In genomic region chr7:80387633-80388543, GRCm38 (mm10) we compare ENCODE assay signal across 8 mouse cellular contexts. TPM values are rescaled to one million over a fixed set of nuclear protein-coding genes. Genes with fewer than 3 reads are reported as not detected.
DNase-seq lines count a peak whose midpoint lies in the region; ATAC-seq and TF ChIP-seq lines count a peak whose summit lies in the region.

TSS of gene Fes (minus strand) at chr7:80387946.

- no peaks in the 10 kb centered on the region for H3K27me3 ChIP-seq in intestine, embryonic 15.5 days (replicated peaks)
- H3K27me3 ChIP-seq in liver, embryonic 15.5 days, result peaks cover 29% of the 10 kb centered on the region

- ATAC-seq in intestine, embryonic 15.5 days, result peak; percentile 54
- peak; percentile 51 for ATAC-seq in liver, embryonic 15.5 days (ENCODE audit: insufficient read depth)

- H3K4me3 ChIP-seq in cortical plate, adult 2 months (ENCODE audit: insufficient read depth, low read length), result peak within 1 kb of the TSS; percentile 27
- H3K4me3 ChIP-seq in intestine, embryonic 15.5 days (replicated peaks), result peak within 1 kb of the TSS; percentile 29
- peak within 1 kb of the TSS; percentile 53 for H3K4me3 ChIP-seq in liver, embryonic 15.5 days (replicated peaks)

- H3K4me1 ChIP-seq in cortical plate, adult 2 months (ENCODE audit: control insufficient read depth, insufficient read depth, low read length), result no peaks in the 10 kb centered on the region
- H3K4me1 ChIP-seq in intestine, embryonic 15.5 days (replicated peaks), result peaks cover 13% of the 10 kb centered on the region
- peaks cover 24% of the 10 kb centered on the region for H3K4me1 ChIP-seq in liver, embryonic 15.5 days (replicated peaks)

- H3K9ac ChIP-seq in intestine, embryonic 15.5 days, result peak within 1 kb of the TSS; percentile 42
- H3K9ac ChIP-seq in liver, embryonic 15.5 days, result peak within 1 kb of the TSS; percentile 37; the same call in 1 of the 2 replicates

- TF ChIP-seq POLR2A in cortical plate, adult 2 months (IDR thresholded peaks at IDR 0.05; ENCODE audit: extremely low read depth, insufficient read depth, low read length), result no peak

- peaks cover 21% of the 10 kb centered on the region for H3K36me3 ChIP-seq in intestine, embryonic 15.5 days
- H3K36me3 ChIP-seq in liver, embryonic 15.5 days (replicated peaks), result peaks cover 25% of the 10 kb centered on the region

- peak; percentile 57 for DNase-seq in MN1 (ENCODE audit: low spot score)
- no peak for DNase-seq in gonadal fat pad, adult 2 months (ENCODE audit: low read depth)
- DNase-seq in neural tube, embryonic 10.5 days (ENCODE audit: extremely low spot score, low spot score), result peak; percentile 62
- no peak for DNase-seq in thymus, postnatal 4 days
- no peak for DNase-seq in thymus, postnatal 0 days (ENCODE audit: low spot score)

- H3K4me2 ChIP-seq in intestine, embryonic 15.5 days (replicated peaks), result peak within 1 kb of the TSS; percentile 57
- peak within 1 kb of the TSS; percentile 53 for H3K4me2 ChIP-seq in liver, embryonic 15.5 days

- H3K27ac ChIP-seq in cortical plate, adult 2 months (ENCODE audit: insufficient read depth, low read length), result peak within 1 kb of the TSS; percentile 78; the same call in 1 of the 2 replicates
- peak within 1 kb of the TSS; percentile 51 for H3K27ac ChIP-seq in intestine, embryonic 15.5 days
- peak within 1 kb of the TSS; percentile 77 for H3K27ac ChIP-seq in liver, embryonic 15.5 days (replicated peaks)

- TF ChIP-seq CTCF in cortical plate, adult 2 months (IDR thresholded peaks at IDR 0.05; ENCODE audit: extremely low read depth, insufficient read depth, low read length), result no peak

- 22% methylated on average over 33 of the region's 33 CpGs for WGBS in intestine, embryonic 15.5 days
- WGBS in liver, embryonic 15.5 days (ENCODE audit: insufficient replicate concordance), result 10% methylated on average over 33 of the region's 33 CpGs

- no peaks in the 10 kb centered on the region for H3K9me3 ChIP-seq in intestine, embryonic 15.5 days
- H3K9me3 ChIP-seq in liver, embryonic 15.5 days (replicated peaks), result no peaks in the 10 kb centered on the region

RNA-seq across cellular contexts. Expression of gene Fes, which starts in this region (rescaled TPM):
- polyA plus RNA-seq in cortical plate, adult 2 months (2012; rRNA removed), result 5.9 and 7.6 TPM in 2 replicates
- polyA plus RNA-seq in gonadal fat pad, adult 2 months (2012; rRNA removed), result 20.1 and 23.9 TPM in 2 replicates
- 11.2 and 11.5 TPM in 2 replicates for polyA plus RNA-seq in intestine, embryonic 15.5 days (2015; fragmentation: Nextera tagmentation; extraction: Ambion mirVana)
- polyA plus RNA-seq in liver, embryonic 15.5 days (2015; fragmentation: Nextera tagmentation; extraction: Ambion mirVana), result 16.6 and 19.2 TPM in 2 replicates
- polyA plus RNA-seq in thymus, postnatal 0 days (2015; fragmentation: Nextera tagmentation; extraction: Ambion mirVana), result 7.3 and 7.8 TPM in 2 replicates

Comparison
In these comparisons a context has a peak if more than half of its experiments do, and no peak if none do; other contexts are left out.
1. DNase-seq: peak in MN1 (single experiment) and neural tube, embryonic 10.5 days (single experiment); none in gonadal fat pad, adult 2 months (single experiment), thymus, postnatal 4 days (single experiment) and thymus, postnatal 0 days (single experiment).
2. Peak in every context shown above with its lines, with median percentiles within 50 percentile points of each other: H3K27ac ChIP-seq and H3K4me3 ChIP-seq.